Mouse (Mus musculus) forebrain, embryonic 13.5 days (tissue): ENCODE results near the gene Chst7. TPM values are rescaled to one million over a fixed set of nuclear protein-coding genes. Genes with fewer than 3 reads are reported as not detected.

Source experiments
- polyA plus RNA-seq: library from polyadenylated mRNA; unstranded; fragments of >200 nt; fragmentation: Nextera tagmentation; extraction: Ambion mirVana; gene quantifications from 2 replicates; pipeline ENCODE4 v1.2.1, GENCODE M21; 2015

Chst7 gene
- polyA plus RNA-seq, 1 experiment from 2014 or later = 2.5 TPM

Other genes with a start within 250 kb of the Chst7 start
- 2.3 and 3.3 TPM in 2 replicates for gene Slc9a7, start 232.2 kb downstream of the Chst7 start, polyA plus RNA-seq